Mouse (Mus musculus) lung, adult 2 months (tissue): ENCODE data around the gene Ctnnb1.

Experiments
- CTCF ChIP-seq: fragments of 200-500 bp; IDR thresholded peaks from 2 replicates; pipeline ENCODE4 v1.5.1; 2011; ENCODE audit warnings: mild to moderate bottlenecking, low read length, control low read depth; ENCODE audit not compliant: insufficient read depth
- POLR2A ChIP-seq: fragments of 200-500 bp; IDR thresholded peaks from 2 replicates; pipeline ENCODE4 v1.6.1; 2011; ENCODE audit warnings: low read depth, mild to moderate bottlenecking, control low read depth, low read length, borderline replicate concordance; ENCODE audit errors: extremely low read depth

DNA sequence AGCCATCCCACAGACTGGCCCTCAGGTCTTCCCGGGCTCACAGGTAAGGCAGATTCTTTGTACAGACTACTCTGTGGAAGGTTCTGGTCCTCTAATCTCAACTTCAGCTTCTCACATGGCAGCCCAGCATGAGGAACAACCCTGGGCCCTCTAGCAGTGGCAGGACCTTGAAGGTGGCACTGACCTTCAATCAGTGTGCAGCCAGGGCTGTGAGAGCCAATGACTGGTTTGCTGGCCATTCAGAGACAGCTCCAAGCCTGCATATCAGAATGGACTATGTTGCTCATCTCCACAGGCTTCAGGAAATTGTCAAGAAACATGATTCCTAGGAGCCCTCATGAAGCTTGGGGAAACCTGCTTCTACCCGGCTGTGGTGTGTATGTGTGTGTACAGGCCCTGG, 45.2 kb downstream of the Ctnnb1 start:
- no peak for TF ChIP-seq POLR2A
- TF ChIP-seq CTCF: no peak
